Mouse (Mus musculus): ENCODE measurements around the gene Wdr48.
A peak's percentile ranks its signal among the peaks of the same experiment; 100 is the strongest.

Wdr48 gene

GRCm38 (mm10) chr9:119970763-119971656 is 76.3 kb downstream of the Wdr48 start:
- peak; percentile 48 for DNase-seq (ENCODE audit: low read depth, low spot score)
- H3K27me3 ChIP-seq (ENCODE audit: control insufficient read depth, insufficient read depth, low read length, poor library complexity, severe bottlenecking) = no peaks in the 10 kb centered on the region
- H3K36me3 ChIP-seq (ENCODE audit: control insufficient read depth, insufficient read depth, low read length, poor library complexity, severe bottlenecking) = peaks cover 13% of the 10 kb centered on the region

GRCm38 (mm10) chr9:119972166-119972565 is 77.5 kb downstream of the Wdr48 start:
- Histone ChIP-seq H3K36me3 (ENCODE audit: control insufficient read depth, insufficient read depth, low read length, poor library complexity, severe bottlenecking) (peaks cover 13% of the 10 kb centered on the region), H3K27me3 (ENCODE audit: control insufficient read depth, insufficient read depth, low read length, poor library complexity, severe bottlenecking) (no peaks in the 10 kb centered on the region)
- DNase-seq (ENCODE audit: low read depth, low spot score) = no peak

- DNase-seq (ENCODE audit: low read depth, low spot score) = no peak
- peaks cover 13% of the 10 kb centered on the region for H3K36me3 ChIP-seq (ENCODE audit: control insufficient read depth, insufficient read depth, low read length, poor library complexity, severe bottlenecking)
- no peaks in the 10 kb centered on the region for H3K27me3 ChIP-seq (ENCODE audit: control insufficient read depth, insufficient read depth, low read length, poor library complexity, severe bottlenecking)
Observed at GRCm38 (mm10) chr9:119972582-119972981, 77.9 kb downstream of the Wdr48 start.

GRCm38 (mm10) chr9:119973281-119973680 is 78.6 kb downstream of the Wdr48 start:
- Histone ChIP-seq H3K36me3 (ENCODE audit: control insufficient read depth, insufficient read depth, low read length, poor library complexity, severe bottlenecking) (peaks cover 13% of the 10 kb centered on the region), H3K27me3 (ENCODE audit: control insufficient read depth, insufficient read depth, low read length, poor library complexity, severe bottlenecking) (no peaks in the 10 kb centered on the region)
- no peak for DNase-seq (ENCODE audit: low read depth, low spot score)

- Histone ChIP-seq H3K36me3 (ENCODE audit: control insufficient read depth, insufficient read depth, low read length, poor library complexity, severe bottlenecking) (peaks cover 13% of the 10 kb centered on the region), H3K27me3 (ENCODE audit: control insufficient read depth, insufficient read depth, low read length, poor library complexity, severe bottlenecking) (no peaks in the 10 kb centered on the region)
- DNase-seq (ENCODE audit: low read depth, low spot score) = peak; percentile 73
Observed at GRCm38 (mm10) chr9:119973869-119974520, 79.3 kb downstream of the Wdr48 start.

- DNase-seq (ENCODE audit: low read depth, low spot score) = peak; percentile 60
- peaks cover 13% of the 10 kb centered on the region for H3K36me3 ChIP-seq (ENCODE audit: control insufficient read depth, insufficient read depth, low read length, poor library complexity, severe bottlenecking)
- no peaks in the 10 kb centered on the region for H3K27me3 ChIP-seq (ENCODE audit: control insufficient read depth, insufficient read depth, low read length, poor library complexity, severe bottlenecking)
Observed at GRCm38 (mm10) chr9:119974609-119975008, 79.9 kb downstream of the Wdr48 start.

GRCm38 (mm10) chr9:119975286-119975685 is 80.6 kb downstream of the Wdr48 start:
- no peaks in the 10 kb centered on the region for H3K27me3 ChIP-seq (ENCODE audit: control insufficient read depth, insufficient read depth, low read length, poor library complexity, severe bottlenecking)
- peaks cover 13% of the 10 kb centered on the region for H3K36me3 ChIP-seq (ENCODE audit: control insufficient read depth, insufficient read depth, low read length, poor library complexity, severe bottlenecking)
- no peak for DNase-seq (ENCODE audit: low read depth, low spot score)

Measured in splenic B cell, adult 2 months (primary cell).